Mouse (Mus musculus): ENCODE data around the gene Phf1. TPM values are rescaled to one million over a fixed set of nuclear protein-coding genes. Genes with fewer than 3 reads are reported as not detected.

The Phf1 gene
- polyA plus RNA-seq, 1 experiment from 2014 or later: 9.8 TPM

DNA sequence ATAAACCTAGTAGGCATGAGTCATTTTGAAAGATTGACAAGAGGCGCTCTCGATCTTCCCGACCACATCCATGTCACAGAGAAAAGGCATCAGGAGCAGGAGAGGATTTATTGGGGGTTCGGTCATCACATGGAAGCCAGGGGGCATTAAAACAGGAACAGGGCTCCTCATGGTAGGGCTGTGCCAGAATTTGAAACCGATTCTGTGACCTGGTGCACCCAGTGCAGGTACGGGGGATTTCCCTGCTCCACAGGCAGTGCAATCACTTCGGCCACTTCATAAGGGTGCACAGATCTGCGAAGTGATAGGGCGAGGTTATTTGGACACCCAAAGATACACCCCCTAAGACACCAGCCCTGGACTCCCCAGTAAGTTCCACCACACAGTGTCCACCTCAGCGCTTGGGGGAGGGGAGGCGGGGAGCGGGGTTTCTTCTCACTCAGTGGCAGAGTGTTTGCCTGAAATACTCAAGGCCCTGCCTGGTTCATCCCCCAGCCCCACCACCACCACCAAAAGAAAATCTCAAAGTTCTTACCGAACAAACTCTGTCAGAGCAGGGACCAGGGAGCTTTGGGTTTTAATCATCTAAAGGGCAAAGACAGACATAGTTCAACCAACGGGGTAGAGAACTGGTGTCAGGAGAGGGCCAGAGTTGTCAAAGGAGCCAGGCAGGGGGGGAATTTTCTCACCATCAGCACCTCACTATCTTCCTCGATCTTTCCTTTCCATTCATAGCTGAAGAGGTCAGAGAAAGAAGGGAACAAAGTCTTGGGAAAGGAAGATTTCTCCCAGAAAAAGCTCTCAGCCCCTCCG lies 5.2 kb downstream of the Phf1 start:
- Histone ChIP-seq H3K9ac (ENCODE audit: low read depth, low read length) (peak overlapping the region; percentile 69), H3K27me3 (ENCODE audit: insufficient read depth, low read length) (no peaks in the 10 kb centered on the region), H3K4me1 (replicated peaks; ENCODE audit: insufficient read depth, low read length) (peaks cover 27% of the 10 kb centered on the region), H3K9me3 (replicated peaks; ENCODE audit: low read length) (no peaks in the 10 kb centered on the region), H3K4me3 (replicated peaks; ENCODE audit: low read depth, low read length) (peak overlapping the region; percentile 66), H3K27ac (peak overlapping the region; percentile 93; the same call in 1 of the 2 replicates), H3K36me3 (ENCODE audit: insufficient read depth, low read length) (peaks cover 9% of the 10 kb centered on the region), H3K4me2 (ENCODE audit: low read length) (peak overlapping the region; percentile 93)
- ATAC-seq (replicated peaks; ENCODE audit: low FRiP score, low read depth): no peak
- WGBS: 43% methylated on average over 16 of the region's 16 CpGs
- no peak for DNase-seq (ENCODE audit: low spot score)
- 0 out of 2 replicates have a peak, but pooled peaks have one; percentile 6 for TF ChIP-seq CTCF (IDR thresholded peaks at IDR 0.05; ENCODE audit: low read depth)

- under 1% methylated on average over 21 of the region's 22 CpGs for WGBS
- Histone ChIP-seq H3K27me3 (ENCODE audit: insufficient read depth, low read length) (no peaks in the 10 kb centered on the region), H3K9ac (ENCODE audit: low read depth, low read length) (peak overlapping the region; percentile 69), H3K4me1 (replicated peaks; ENCODE audit: insufficient read depth, low read length) (peaks cover 24% of the 10 kb centered on the region), H3K9me3 (replicated peaks; ENCODE audit: low read length) (no peaks in the 10 kb centered on the region), H3K27ac (peak overlapping the region; percentile 93), H3K36me3 (ENCODE audit: insufficient read depth, low read length) (peaks cover 9% of the 10 kb centered on the region), H3K4me3 (replicated peaks; ENCODE audit: low read depth, low read length) (peak overlapping the region; percentile 66), H3K4me2 (ENCODE audit: low read length) (peak overlapping the region; percentile 93)
- TF ChIP-seq CTCF (IDR thresholded peaks at IDR 0.05; ENCODE audit: low read depth): no peak
- DNase-seq (ENCODE audit: low spot score) (no peak), ATAC-seq (replicated peaks; ENCODE audit: low FRiP score, low read depth) (no peak)
Measured at GRCm38 (mm10) chr17:26938731-26939130, 5.9 kb downstream of the Phf1 start.

DNA sequence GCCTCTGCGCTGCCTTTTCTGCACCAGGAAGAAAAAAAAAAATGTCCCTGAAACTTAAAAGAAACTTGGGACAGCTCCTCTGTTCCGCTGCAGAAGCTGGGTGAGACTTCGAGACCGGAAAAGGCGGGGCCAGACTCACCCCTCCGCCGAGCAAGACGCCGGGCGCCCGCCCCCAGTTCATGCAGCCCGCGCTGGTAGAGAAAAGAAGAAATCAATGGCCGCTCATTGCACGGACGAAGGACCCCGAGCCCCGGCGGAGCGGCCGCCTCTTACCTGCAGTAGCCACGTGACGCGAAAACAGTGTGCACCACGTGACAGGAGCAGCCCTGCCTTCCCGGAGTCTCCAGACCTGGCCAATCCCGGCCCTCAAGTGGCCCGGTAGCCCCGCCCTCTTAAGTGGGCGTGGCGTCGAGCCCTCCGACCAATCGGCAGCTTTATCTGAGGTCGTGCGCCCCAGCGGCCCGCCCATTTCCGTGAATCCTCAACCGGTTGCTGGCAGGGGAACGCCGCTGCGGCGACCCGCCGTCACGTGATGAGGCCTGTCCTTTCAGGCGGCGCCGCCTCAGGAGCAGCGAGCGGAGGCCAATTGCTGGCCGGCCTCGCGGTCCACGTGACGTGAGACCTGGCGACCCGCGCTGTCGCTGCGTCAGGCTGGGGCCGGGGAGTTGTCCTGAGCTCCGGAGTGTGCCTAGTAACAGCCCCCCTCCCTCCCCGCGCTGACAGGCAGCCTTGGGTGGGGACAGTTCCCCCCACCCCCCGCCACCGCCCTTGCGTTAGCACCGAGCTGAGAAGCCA lies 6.5 kb downstream of the Phf1 start, which contains the start of gene Cuta:
Cuta (minus strand) TSS at position 392 of the 795 bp plus-strand sequence.
- no peak for TF ChIP-seq CTCF (IDR thresholded peaks at IDR 0.05; ENCODE audit: low read depth)
- peaks cover 9% of the 10 kb centered on the region for H3K36me3 ChIP-seq (ENCODE audit: insufficient read depth, low read length)
- under 1% methylated on average over 66 of the region's 70 CpGs for WGBS
- peak; percentile 99 for DNase-seq (ENCODE audit: low spot score)
- H3K27me3 ChIP-seq (ENCODE audit: insufficient read depth, low read length): no peaks in the 10 kb centered on the region
- H3K27ac ChIP-seq: peak within 1 kb of the TSS; percentile 93
- H3K9me3 ChIP-seq (replicated peaks; ENCODE audit: low read length): no peaks in the 10 kb centered on the region
- H3K4me1 ChIP-seq (replicated peaks; ENCODE audit: insufficient read depth, low read length): peaks cover 23% of the 10 kb centered on the region
- peak within 1 kb of the TSS; percentile 93 for H3K4me2 ChIP-seq (ENCODE audit: low read length)
- H3K9ac ChIP-seq (ENCODE audit: low read depth, low read length): peak within 1 kb of the TSS; percentile 78
- peak within 1 kb of the TSS; percentile 66 for H3K4me3 ChIP-seq (replicated peaks; ENCODE audit: low read depth, low read length)
- ATAC-seq (replicated peaks; ENCODE audit: low FRiP score, low read depth): peak; percentile 95

GRCm38 (mm10) chr17:26939973-26940300 lies 7.1 kb downstream of the Phf1 start:
- TF ChIP-seq CTCF (IDR thresholded peaks at IDR 0.05; ENCODE audit: low read depth): no peak
- Histone ChIP-seq H3K9me3 (replicated peaks; ENCODE audit: low read length) (no peaks in the 10 kb centered on the region), H3K4me1 (replicated peaks; ENCODE audit: insufficient read depth, low read length) (peaks cover 23% of the 10 kb centered on the region), H3K27me3 (ENCODE audit: insufficient read depth, low read length) (no peaks in the 10 kb centered on the region), H3K27ac (peak overlapping the region; percentile 93), H3K9ac (ENCODE audit: low read depth, low read length) (peak overlapping the region; percentile 78), H3K4me3 (replicated peaks; ENCODE audit: low read depth, low read length) (peak overlapping the region; percentile 66), H3K36me3 (ENCODE audit: insufficient read depth, low read length) (peaks cover 6% of the 10 kb centered on the region), H3K4me2 (ENCODE audit: low read length) (peak overlapping the region; percentile 82)
- 3% methylated on average over 3 of the region's 3 CpGs for WGBS
- no peak for ATAC-seq (replicated peaks; ENCODE audit: low FRiP score, low read depth)
- DNase-seq (ENCODE audit: low spot score): no peak

DNA sequence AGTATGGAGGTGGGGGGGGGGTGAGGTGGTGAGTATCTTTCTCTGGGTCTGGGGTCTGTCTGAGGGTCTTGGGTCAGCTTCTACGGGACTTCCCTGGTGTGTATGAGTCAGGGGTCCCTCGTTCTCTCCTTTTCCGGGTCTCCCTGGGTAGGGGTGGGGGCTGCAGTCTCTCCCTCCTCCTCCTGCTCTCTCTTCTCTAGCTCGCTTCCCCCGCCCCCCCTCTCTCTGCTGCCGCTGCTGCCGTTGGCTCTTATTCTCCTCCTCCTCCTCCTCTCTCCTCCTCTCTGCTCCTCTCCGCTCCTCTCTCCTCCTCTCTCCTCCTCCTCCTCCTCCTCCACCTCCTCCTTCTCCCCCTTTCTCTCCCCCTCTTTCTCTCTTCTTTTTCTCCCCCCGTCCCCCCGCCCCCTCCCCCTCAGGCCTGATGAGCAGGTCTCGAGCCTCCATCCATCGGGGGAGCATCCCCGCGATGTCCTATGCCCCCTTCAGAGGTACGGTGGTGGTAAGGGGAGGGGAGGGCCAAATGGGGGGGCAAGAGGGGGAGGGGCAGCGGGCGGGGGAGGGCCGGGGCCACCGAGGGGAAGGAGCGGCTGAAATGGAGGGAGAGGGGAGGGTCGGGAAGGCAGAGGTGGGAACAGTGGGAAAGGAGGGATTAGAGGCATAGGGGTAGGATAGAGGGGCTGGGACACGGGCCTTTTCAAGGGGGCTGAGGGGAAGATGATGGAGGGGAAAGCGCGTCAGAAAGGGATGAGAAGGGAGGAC lies 8.4 kb downstream of the Phf1 start, which contains the start of gene Syngap1:
Syngap1 (plus strand) TSS at position 223 of the 759 bp plus-strand sequence.
- peak within 1 kb of the TSS; percentile 78 for H3K9ac ChIP-seq (ENCODE audit: low read depth, low read length)
- no peaks in the 10 kb centered on the region for H3K27me3 ChIP-seq (ENCODE audit: insufficient read depth, low read length)
- peaks cover 30% of the 10 kb centered on the region for H3K4me1 ChIP-seq (replicated peaks; ENCODE audit: insufficient read depth, low read length)
- H3K27ac ChIP-seq: peak within 1 kb of the TSS; percentile 93
- H3K4me2 ChIP-seq (ENCODE audit: low read length): peak within 1 kb of the TSS; percentile 82
- no peaks in the 10 kb centered on the region for H3K9me3 ChIP-seq (replicated peaks; ENCODE audit: low read length)
- peak within 1 kb of the TSS; percentile 46 for H3K4me3 ChIP-seq (replicated peaks; ENCODE audit: low read depth, low read length)
- WGBS: 3% methylated on average over 21 of the region's 24 CpGs
- H3K36me3 ChIP-seq (ENCODE audit: insufficient read depth, low read length): no peaks in the 10 kb centered on the region
- ATAC-seq (replicated peaks; ENCODE audit: low FRiP score, low read depth) (no peak), DNase-seq (ENCODE audit: low spot score) (peak; percentile 76)
- TF ChIP-seq CTCF (IDR thresholded peaks at IDR 0.05; ENCODE audit: low read depth): no peak

Measured in kidney, postnatal 0 days (tissue).